Mouse (Mus musculus): Measurements from ENCODE around the gene 1700001C02Rik.

Gene 1700001C02Rik

GRCm38 (mm10) chr5:30494606-30495005, 28.8 kb downstream of the 1700001C02Rik start:
- no peak for DNase-seq (ENCODE audit: low read depth, low spot score)

GRCm38 (mm10) chr5:30495288-30495687, 29.4 kb downstream of the 1700001C02Rik start:
- DNase-seq (ENCODE audit: low read depth, low spot score), result no peak

- DNase-seq (ENCODE audit: low read depth, low spot score), result no peak
Measured at GRCm38 (mm10) chr5:30496821-30497220, 31.0 kb downstream of the 1700001C02Rik start.

GRCm38 (mm10) chr5:30497299-30497698, 31.5 kb downstream of the 1700001C02Rik start:
- DNase-seq (ENCODE audit: low read depth, low spot score), result peak; percentile 30

- DNase-seq (ENCODE audit: low read depth, low spot score), result no peak
Measured at GRCm38 (mm10) chr5:30513111-30513510, 47.3 kb downstream of the 1700001C02Rik start.

GRCm38 (mm10) chr5:30516376-30516775, 50.5 kb downstream of the 1700001C02Rik start:
- peak; percentile 87 for DNase-seq (ENCODE audit: low read depth, low spot score)

GRCm38 (mm10) chr5:30518108-30518507, 52.3 kb downstream of the 1700001C02Rik start:
- DNase-seq (ENCODE audit: low read depth, low spot score), result no peak

GRCm38 (mm10) chr5:30518547-30518946, 52.7 kb downstream of the 1700001C02Rik start:
- DNase-seq (ENCODE audit: low read depth, low spot score), result no peak

- no peak for DNase-seq (ENCODE audit: low read depth, low spot score)
Measured at GRCm38 (mm10) chr5:30519494-30519893, 53.6 kb downstream of the 1700001C02Rik start.

- no peak for DNase-seq (ENCODE audit: low read depth, low spot score)
Measured at GRCm38 (mm10) chr5:30520214-30520732, 54.4 kb downstream of the 1700001C02Rik start.

GRCm38 (mm10) chr5:30522406-30522805, 56.6 kb downstream of the 1700001C02Rik start:
- no peak for DNase-seq (ENCODE audit: low read depth, low spot score)

GRCm38 (mm10) chr5:30523131-30523530, 57.3 kb downstream of the 1700001C02Rik start:
- DNase-seq (ENCODE audit: low read depth, low spot score), result no peak

- DNase-seq (ENCODE audit: low read depth, low spot score), result no peak
Measured at GRCm38 (mm10) chr5:30524213-30524612, 58.4 kb downstream of the 1700001C02Rik start.

GRCm38 (mm10) chr5:30525920-30526836, 60.3 kb downstream of the 1700001C02Rik start:
- DNase-seq (ENCODE audit: low read depth, low spot score), result no peak

- no peak for DNase-seq (ENCODE audit: low read depth, low spot score)
Measured at GRCm38 (mm10) chr5:30527129-30527528, 61.3 kb downstream of the 1700001C02Rik start.

GRCm38 (mm10) chr5:30528906-30529305, 63.1 kb downstream of the 1700001C02Rik start:
- no peak for DNase-seq (ENCODE audit: low read depth, low spot score)

Data from 3T3-L1 (cell line).